Mouse (Mus musculus): ENCODE data around the gene Mecom. TPM values are rescaled to one million over a fixed set of nuclear protein-coding genes. Genes with fewer than 3 reads are reported as not detected.
A peak's percentile ranks its signal among the peaks of the same experiment; 100 is the strongest.

The Mecom gene
- total and polyA plus RNA-seq, 3 experiments = not detected

DNA sequence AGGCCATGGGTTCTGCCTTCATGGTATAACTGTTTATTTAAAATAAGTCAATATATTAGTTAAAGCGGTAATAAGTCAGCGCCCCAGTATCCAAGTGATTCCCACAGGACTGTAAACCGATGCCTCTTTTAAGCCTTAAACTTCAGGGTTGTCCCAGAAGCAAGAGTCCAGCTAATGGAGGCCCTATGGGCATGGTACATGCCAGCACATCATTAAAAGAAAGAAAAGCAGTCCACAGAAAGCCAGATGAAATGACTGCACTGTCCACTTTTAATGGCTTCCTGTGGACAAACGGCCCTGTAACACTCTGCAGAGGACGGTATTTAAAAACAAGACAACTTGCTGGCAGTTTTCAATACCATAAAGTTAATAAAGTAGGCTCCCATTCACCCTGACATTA is 531.0 kb downstream of the Mecom start:
- H3K9me3 ChIP-seq (replicated peaks; ENCODE audit: low read length) = no peaks in the 10 kb centered on the region
- no peak for TF ChIP-seq BHLHE40 (IDR thresholded peaks at IDR 0.05; ENCODE audit: low read depth, low read length)
- no peak for TF ChIP-seq SMC3 (IDR thresholded peaks at IDR 0.05; ENCODE audit: low read depth, low read length)
- TF ChIP-seq POLR2AphosphoS2 (IDR thresholded peaks at IDR 0.05; ENCODE audit: low read depth, low read length) = no peak
- TF ChIP-seq IRF4 (IDR thresholded peaks at IDR 0.05; ENCODE audit: low read depth, low read length) = no peak
- TF ChIP-seq RAD21 (IDR thresholded peaks at IDR 0.05; ENCODE audit: low read depth, low read length) = no peak
- no peak for TF ChIP-seq USF1 (IDR thresholded peaks at IDR 0.05; ENCODE audit: low read depth, low read length)
- no peak for TF ChIP-seq UBTF (IDR thresholded peaks at IDR 0.05; ENCODE audit: low read depth, low read length)
- no peak for TF ChIP-seq CTCF (conservative IDR thresholded peaks at IDR 0.05 in 1 of 2, IDR thresholded peaks at IDR 0.05 in 1 of 2; ENCODE audit: low read depth in 2 of 2, low read length in 2 of 2)
- no peak for TF ChIP-seq NRF1 (IDR thresholded peaks at IDR 0.05; ENCODE audit: low read depth, low read length)
- no peak for TF ChIP-seq ZMIZ1 (IDR thresholded peaks at IDR 0.05; ENCODE audit: low read depth, low read length)
- no peak for TF ChIP-seq ZKSCAN1 (IDR thresholded peaks at IDR 0.05; ENCODE audit: borderline replicate concordance, low read depth, low read length)
- no peak for TF ChIP-seq RCOR1 (conservative IDR thresholded peaks at IDR 0.05; ENCODE audit: low read depth, low read length)
- TF ChIP-seq MYC (IDR thresholded peaks at IDR 0.05; ENCODE audit: low read depth, low read length) = no peak
- TF ChIP-seq JUND (conservative IDR thresholded peaks at IDR 0.05; ENCODE audit: low read depth, low read length) = no peak
- no peaks in the 10 kb centered on the region for H3K36me3 ChIP-seq (replicated peaks in 1 of 2; ENCODE audit: control insufficient read depth in 1 of 2, insufficient read depth in 1 of 2, low read length in 1 of 2)
- H3K27me3 ChIP-seq (replicated peaks) = no peaks in the 10 kb centered on the region
- in situ Hi-C loops (cut with MboI; ENCODE audit: low pct_ligation_motif_present, low pct_unique_long_range_greater_than_20kb, low sequenced_read_pairs) (no loop called here), dilution Hi-C loops (cut with MboI; ENCODE audit: extremely low pct_ligation_motif_present, extremely low pct_unique_long_range_greater_than_20kb, low sequenced_read_pairs) (no loop called here)
- no peak overlapping the region for H3K9ac ChIP-seq (ENCODE audit: insufficient read depth, low read depth)
- no peak for DNase-seq (ENCODE audit: extremely low read depth)
- no peak overlapping the region for H3K27ac ChIP-seq (ENCODE audit: insufficient read depth, low read depth)
- no peaks in the 10 kb centered on the region for H3K79me2 ChIP-seq (replicated peaks; ENCODE audit: control insufficient read depth, extremely low read depth, insufficient read depth, poor library complexity, severe bottlenecking)
- no peak overlapping the region for H3K4me2 ChIP-seq (ENCODE audit: insufficient read depth, low read depth, poor library complexity, severe bottlenecking)
- H3K4me1 ChIP-seq (ENCODE audit: control insufficient read depth in 1 of 2, insufficient read depth in 2 of 2) = no peaks in the 10 kb centered on the region; a peak in 1 of 4 replicates
- no peak overlapping the region for H3K4me3 ChIP-seq (replicated peaks in 1 of 3; ENCODE audit: low read depth in 2 of 3, low read length in 2 of 3, poor library complexity in 1 of 3)

DNA sequence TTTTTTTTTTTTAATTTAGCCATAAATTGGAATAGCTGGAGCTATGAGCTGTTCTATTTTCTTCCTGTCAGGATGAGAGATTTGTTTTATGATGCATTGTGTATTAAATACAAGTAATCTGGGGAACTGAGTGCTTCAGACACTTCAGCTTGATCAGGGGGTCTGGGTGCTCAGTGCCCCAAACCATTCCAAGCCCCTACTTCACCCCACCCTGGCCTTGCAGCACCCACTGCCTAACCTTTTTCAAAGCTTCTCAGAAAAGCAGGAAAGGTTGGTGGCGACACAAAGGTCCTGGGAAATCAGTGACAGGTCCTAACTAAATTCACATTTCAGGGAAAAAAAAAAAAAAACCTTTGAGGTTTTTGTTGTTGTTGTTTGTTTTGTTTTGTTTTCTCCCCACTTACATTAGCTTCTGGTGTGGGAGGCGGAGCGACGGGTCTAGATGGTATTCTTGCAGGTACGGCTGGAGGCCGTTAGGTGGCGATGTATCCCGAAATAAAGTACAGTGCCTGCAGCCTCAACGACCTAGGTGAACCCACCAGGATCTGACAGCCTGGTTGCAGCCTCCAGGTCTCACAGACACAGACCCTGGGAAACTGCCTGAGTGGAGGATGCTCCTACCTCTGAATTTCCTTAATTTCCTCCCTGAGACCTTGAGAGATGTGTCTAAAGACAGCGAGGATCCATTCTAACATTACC is 532.7 kb downstream of the Mecom start:
- no peak overlapping the region for H3K4me3 ChIP-seq (replicated peaks in 1 of 3; ENCODE audit: low read depth in 2 of 3, low read length in 2 of 3, poor library complexity in 1 of 3)
- DNase-seq (ENCODE audit: extremely low read depth) = peak; percentile 67
- in situ Hi-C loops (cut with MboI; ENCODE audit: low pct_ligation_motif_present, low pct_unique_long_range_greater_than_20kb, low sequenced_read_pairs) (no loop called here), dilution Hi-C loops (cut with MboI; ENCODE audit: extremely low pct_ligation_motif_present, extremely low pct_unique_long_range_greater_than_20kb, low sequenced_read_pairs) (no loop called here)
- H3K36me3 ChIP-seq (replicated peaks in 1 of 2; ENCODE audit: control insufficient read depth in 1 of 2, insufficient read depth in 1 of 2, low read length in 1 of 2) = no peaks in the 10 kb centered on the region
- no peak overlapping the region for H3K27ac ChIP-seq (ENCODE audit: insufficient read depth, low read depth)
- no peaks in the 10 kb centered on the region for H3K79me2 ChIP-seq (replicated peaks; ENCODE audit: control insufficient read depth, extremely low read depth, insufficient read depth, poor library complexity, severe bottlenecking)
- no peaks in the 10 kb centered on the region; a peak in 1 of 4 replicates for H3K4me1 ChIP-seq (ENCODE audit: control insufficient read depth in 1 of 2, insufficient read depth in 2 of 2)
- TF ChIP-seq SMC3 (IDR thresholded peaks at IDR 0.05; ENCODE audit: low read depth, low read length) (peak; percentile 54), CTCF (conservative IDR thresholded peaks at IDR 0.05 in 1 of 2, IDR thresholded peaks at IDR 0.05 in 1 of 2; ENCODE audit: low read depth in 2 of 2, low read length in 2 of 2) (peak in 1 of 2 experiments; percentile 62; a peak in 2 of 4 replicates), JUND (conservative IDR thresholded peaks at IDR 0.05; ENCODE audit: low read depth, low read length) (no peak), MAFK (IDR thresholded peaks at IDR 0.05; ENCODE audit: insufficient replicate concordance, low read length) (no peak), RAD21 (IDR thresholded peaks at IDR 0.05; ENCODE audit: low read depth, low read length) (peak; percentile 59)
- H3K9ac ChIP-seq (ENCODE audit: insufficient read depth, low read depth) = no peak overlapping the region
- H3K27me3 ChIP-seq (replicated peaks) = no peaks in the 10 kb centered on the region
- no peak overlapping the region for H3K4me2 ChIP-seq (ENCODE audit: insufficient read depth, low read depth, poor library complexity, severe bottlenecking)
- H3K9me3 ChIP-seq (replicated peaks; ENCODE audit: low read length) = no peaks in the 10 kb centered on the region

Measured in CH12.LX (cell line).